ENCODE assay signal across 9 mouse cellular contexts in genomic region chr17:35044904-35045806, GRCm38 (mm10). TPM values are rescaled to one million over a fixed set of nuclear protein-coding genes. Genes with fewer than 3 reads are reported as not detected.
DNase-seq lines count a peak whose midpoint lies in the region; ATAC-seq and TF ChIP-seq lines count a peak whose summit lies in the region.
"Had no signal": no experiment of that assay in that cellular context is flagged by ENCODE, and none has a peak within 500 bp of the region (broad histone marks: within the 10 kb centered on the region; RNA-seq: fewer than 3 reads in every experiment).

No protein-coding gene starts in this region.

- no peak overlapping the region for H3K27ac ChIP-seq in neural tube, embryonic 11.5 days (ENCODE audit: low read depth, low read length)
- no peak overlapping the region for H3K27ac ChIP-seq in forebrain, embryonic 12.5 days
- peak overlapping the region; percentile 96 for H3K27ac ChIP-seq in liver, embryonic 11.5 days (ENCODE audit: low read depth, low read length)
- peak overlapping the region; percentile 89 for H3K27ac ChIP-seq in stomach, postnatal 0 days (replicated peaks)

- WGBS in neural tube, embryonic 11.5 days, result 87% methylated on average over 7 of the region's 7 CpGs
- WGBS in forebrain, embryonic 12.5 days, result 89% methylated on average over 7 of the region's 7 CpGs
- 41% methylated on average over 7 of the region's 7 CpGs for WGBS in liver, embryonic 11.5 days
- 65% methylated on average over 7 of the region's 7 CpGs for WGBS in stomach, postnatal 0 days

- H3K4me1 ChIP-seq in neural tube, embryonic 11.5 days (ENCODE audit: control insufficient read depth, insufficient read depth, low read length), result peaks cover 14% of the 10 kb centered on the region
- peaks cover 43% of the 10 kb centered on the region for H3K4me1 ChIP-seq in forebrain, embryonic 12.5 days
- H3K4me1 ChIP-seq in liver, embryonic 11.5 days (replicated peaks; ENCODE audit: control insufficient read depth, insufficient read depth, low read length), result peaks cover 58% of the 10 kb centered on the region
- H3K4me1 ChIP-seq in stomach, postnatal 0 days (replicated peaks; ENCODE audit: control insufficient read depth, insufficient read depth), result peaks cover 8% of the 10 kb centered on the region; the same call in 1 of the 2 replicates

- no peaks in the 10 kb centered on the region for H3K9me3 ChIP-seq in neural tube, embryonic 11.5 days (ENCODE audit: control insufficient read depth, low read length)
- no peaks in the 10 kb centered on the region for H3K9me3 ChIP-seq in forebrain, embryonic 12.5 days
- no peaks in the 10 kb centered on the region for H3K9me3 ChIP-seq in liver, embryonic 11.5 days (ENCODE audit: control insufficient read depth, low read length)
- no peaks in the 10 kb centered on the region for H3K9me3 ChIP-seq in stomach, postnatal 0 days (ENCODE audit: control insufficient read depth, low read length)

- no peak for ATAC-seq in neural tube, embryonic 11.5 days (ENCODE audit: insufficient read depth, low FRiP score, low TSS enrichment)
- ATAC-seq in forebrain, embryonic 12.5 days (ENCODE audit: low FRiP score), result no peak
- ATAC-seq in liver, embryonic 11.5 days (replicated peaks; ENCODE audit: low FRiP score), result peak; percentile 38
- ATAC-seq in stomach, postnatal 0 days (ENCODE audit: low FRiP score, low TSS enrichment), result no peak
- no peak for ATAC-seq in frontal cortex, adult (ENCODE audit: low TSS enrichment)

- H3K9ac ChIP-seq in neural tube, embryonic 11.5 days (ENCODE audit: low read length), result no peak overlapping the region
- H3K9ac ChIP-seq in forebrain, embryonic 12.5 days, result peak overlapping the region; percentile 88
- H3K9ac ChIP-seq in liver, embryonic 11.5 days (ENCODE audit: low read depth, low read length), result peak overlapping the region; percentile 93
- H3K9ac ChIP-seq in stomach, postnatal 0 days (ENCODE audit: low read length), result no peak overlapping the region

- H3K36me3 ChIP-seq in neural tube, embryonic 11.5 days (ENCODE audit: control insufficient read depth, insufficient read depth, low read length), result no peaks in the 10 kb centered on the region
- no peaks in the 10 kb centered on the region for H3K36me3 ChIP-seq in forebrain, embryonic 12.5 days (replicated peaks)
- H3K36me3 ChIP-seq in liver, embryonic 11.5 days (ENCODE audit: control insufficient read depth, insufficient read depth, low read length), result no peaks in the 10 kb centered on the region
- no peaks in the 10 kb centered on the region for H3K36me3 ChIP-seq in stomach, postnatal 0 days (ENCODE audit: control insufficient read depth, insufficient read depth, low read length)

- no peak for TF ChIP-seq CTCF in stomach, postnatal 0 days (IDR thresholded peaks at IDR 0.05; ENCODE audit: low read depth)

- DNase-seq in neural tube, embryonic 11.5 days (ENCODE audit: low spot score), result no peak
- no peak for DNase-seq in neural tube, embryonic 10.5 days (ENCODE audit: extremely low spot score, low spot score)
- DNase-seq in liver, embryonic 11.5 days (ENCODE audit: low spot score), result no peak
- DNase-seq in stomach, postnatal 0 days (ENCODE audit: low spot score), result no peak
- no peak for DNase-seq in ovary, postnatal 14 days (ENCODE audit: low spot score)
- DNase-seq in cerebellum, postnatal 25 days, result no peak
- DNase-seq: right cerebral cortex, postnatal 25 days had no signal

- H3K4me3 ChIP-seq in neural tube, embryonic 11.5 days (ENCODE audit: low read depth, low read length), result no peak overlapping the region
- peak overlapping the region; percentile 54 for H3K4me3 ChIP-seq in forebrain, embryonic 12.5 days (replicated peaks)
- peak overlapping the region; percentile 72 for H3K4me3 ChIP-seq in liver, embryonic 11.5 days (ENCODE audit: low read depth, low read length)
- no peak overlapping the region for H3K4me3 ChIP-seq in stomach, postnatal 0 days (ENCODE audit: low read depth, low read length)

- H3K27me3 ChIP-seq in neural tube, embryonic 11.5 days (ENCODE audit: control insufficient read depth, insufficient read depth, low read length), result no peaks in the 10 kb centered on the region
- no peaks in the 10 kb centered on the region for H3K27me3 ChIP-seq in forebrain, embryonic 12.5 days
- H3K27me3 ChIP-seq in liver, embryonic 11.5 days (replicated peaks; ENCODE audit: control insufficient read depth, insufficient read depth, low read length), result no peaks in the 10 kb centered on the region
- H3K27me3 ChIP-seq in stomach, postnatal 0 days (ENCODE audit: control insufficient read depth, insufficient read depth, low read length), result no peaks in the 10 kb centered on the region

- no peak for TF ChIP-seq EP300 in stomach, postnatal 0 days (optimal IDR thresholded peaks at IDR 0.05)

- peak overlapping the region; percentile 87 for H3K4me2 ChIP-seq in neural tube, embryonic 11.5 days (ENCODE audit: low read depth)
- peak overlapping the region; percentile 93 for H3K4me2 ChIP-seq in forebrain, embryonic 12.5 days
- peak overlapping the region; percentile 99 for H3K4me2 ChIP-seq in liver, embryonic 11.5 days
- peak overlapping the region; percentile 94 for H3K4me2 ChIP-seq in stomach, postnatal 0 days (replicated peaks; ENCODE audit: low read depth)

RNA-seq across cellular contexts. Expression of gene Msh5, which starts 1.4 kb away (rescaled TPM):
- 4.1 and 6.2 TPM in 2 replicates for polyA plus RNA-seq in neural tube, embryonic 11.5 days (2014; fragmentation: Nextera tagmentation; extraction: Ambion mirVana)
- 5.3 and 5.6 TPM in 2 replicates for polyA plus RNA-seq in forebrain, embryonic 12.5 days (2016; fragmentation: Nextera tagmentation; extraction: Ambion mirVana)
- polyA plus RNA-seq in liver, embryonic 11.5 days (2014; fragmentation: Nextera tagmentation; extraction: Ambion mirVana), result 3.8 and 4.7 TPM in 2 replicates
- polyA plus RNA-seq in stomach, postnatal 0 days (2015; fragmentation: Nextera tagmentation; extraction: Ambion mirVana), result 1.9 and 2.7 TPM in 2 replicates

RNA-seq across cellular contexts. Expression of gene Clic1, which starts 4.6 kb away (rescaled TPM):
- polyA plus RNA-seq in neural tube, embryonic 11.5 days (2014; fragmentation: Nextera tagmentation; extraction: Ambion mirVana), result 82.8 and 89.7 TPM in 2 replicates
- polyA plus RNA-seq in forebrain, embryonic 12.5 days (2016; fragmentation: Nextera tagmentation; extraction: Ambion mirVana), result 152 and 155 TPM in 2 replicates
- polyA plus RNA-seq in liver, embryonic 11.5 days (2014; fragmentation: Nextera tagmentation; extraction: Ambion mirVana), result 118 and 134 TPM in 2 replicates
- polyA plus RNA-seq in stomach, postnatal 0 days (2015; fragmentation: Nextera tagmentation; extraction: Ambion mirVana), result 344 and 360 TPM in 2 replicates

RNA-seq across cellular contexts. Expression of gene Ddah2, which starts 13.7 kb away (rescaled TPM):
- polyA plus RNA-seq in neural tube, embryonic 11.5 days (2014; fragmentation: Nextera tagmentation; extraction: Ambion mirVana), result 638 and 659 TPM in 2 replicates
- polyA plus RNA-seq in forebrain, embryonic 12.5 days (2016; fragmentation: Nextera tagmentation; extraction: Ambion mirVana), result 513 and 534 TPM in 2 replicates
- polyA plus RNA-seq in liver, embryonic 11.5 days (2014; fragmentation: Nextera tagmentation; extraction: Ambion mirVana), result 124 and 132 TPM in 2 replicates
- 84.8 and 86.8 TPM in 2 replicates for polyA plus RNA-seq in stomach, postnatal 0 days (2015; fragmentation: Nextera tagmentation; extraction: Ambion mirVana)

RNA-seq across cellular contexts. Expression of gene Sapcd1, which starts 17.3 kb away (rescaled TPM):
- 3.9 and 5.2 TPM in 2 replicates for polyA plus RNA-seq in neural tube, embryonic 11.5 days (2014; fragmentation: Nextera tagmentation; extraction: Ambion mirVana)
- polyA plus RNA-seq in forebrain, embryonic 12.5 days (2016; fragmentation: Nextera tagmentation; extraction: Ambion mirVana), result 7.4 and 7.7 TPM in 2 replicates
- polyA plus RNA-seq in liver, embryonic 11.5 days (2014; fragmentation: Nextera tagmentation; extraction: Ambion mirVana), result 6.9 and 8.5 TPM in 2 replicates
- polyA plus RNA-seq in stomach, postnatal 0 days (2015; fragmentation: Nextera tagmentation; extraction: Ambion mirVana), result 8.0 and 8.2 TPM in 2 replicates

RNA-seq across cellular contexts. Expression of gene Ly6g6c, which starts 20.0 kb away (rescaled TPM):
- polyA plus RNA-seq in neural tube, embryonic 11.5 days (2014; fragmentation: Nextera tagmentation; extraction: Ambion mirVana), result 0.43 TPM in 1 of 2 replicates, not detected in the other
- not detected in 2 replicates for polyA plus RNA-seq in forebrain, embryonic 12.5 days (2016; fragmentation: Nextera tagmentation; extraction: Ambion mirVana)
- 0.34 and 1.8 TPM in 2 replicates for polyA plus RNA-seq in liver, embryonic 11.5 days (2014; fragmentation: Nextera tagmentation; extraction: Ambion mirVana)
- 260 and 317 TPM in 2 replicates for polyA plus RNA-seq in stomach, postnatal 0 days (2015; fragmentation: Nextera tagmentation; extraction: Ambion mirVana)

Comparison
In these comparisons a context has a peak if more than half of its experiments do, and no peak if none do; other contexts are left out.
1. H3K27ac ChIP-seq: peak in liver, embryonic 11.5 days (single experiment) and stomach, postnatal 0 days (single experiment); none in neural tube, embryonic 11.5 days (single experiment) and forebrain, embryonic 12.5 days (single experiment).
2. H3K4me3 ChIP-seq: peak in forebrain, embryonic 12.5 days (single experiment) and liver, embryonic 11.5 days (single experiment); none in neural tube, embryonic 11.5 days (single experiment) and stomach, postnatal 0 days (single experiment).
3. H3K9ac ChIP-seq: peak in forebrain, embryonic 12.5 days (single experiment) and liver, embryonic 11.5 days (single experiment); none in neural tube, embryonic 11.5 days (single experiment) and stomach, postnatal 0 days (single experiment).
4. Peak in every context shown above with its lines, with median percentiles within 50 percentile points of each other: H3K4me2 ChIP-seq.